Mouse (Mus musculus) brain, embryonic 14.5 days (tissue): ENCODE measurements at regions not wholly inside any gene's neighbourhood (a gene's known extent, or its start where the extent isn't known, plus 50 kb on each side); places are given as distances from the start of the nearest gene placed in this dataset.

Experiments used
- CTCF ChIP-seq: fragments of 200-500 bp; IDR thresholded peaks from 2 replicates; pipeline ENCODE4 v1.5.1; 2012; ENCODE audit warnings: inconsistent platforms, mild to moderate bottlenecking, moderate library complexity, borderline replicate concordance; ENCODE audit not compliant: insufficient read depth, insufficient read length; ENCODE audit errors: extremely low read depth
- POLR2A ChIP-seq: fragments of 200-500 bp; IDR thresholded peaks from 2 replicates; pipeline ENCODE4 v1.6.1; 2012; ENCODE audit warnings: mild to moderate bottlenecking, inconsistent platforms, borderline replicate concordance; ENCODE audit not compliant: poor library complexity, insufficient read depth, insufficient read length, severe bottlenecking; ENCODE audit errors: extremely low read depth

DNA sequence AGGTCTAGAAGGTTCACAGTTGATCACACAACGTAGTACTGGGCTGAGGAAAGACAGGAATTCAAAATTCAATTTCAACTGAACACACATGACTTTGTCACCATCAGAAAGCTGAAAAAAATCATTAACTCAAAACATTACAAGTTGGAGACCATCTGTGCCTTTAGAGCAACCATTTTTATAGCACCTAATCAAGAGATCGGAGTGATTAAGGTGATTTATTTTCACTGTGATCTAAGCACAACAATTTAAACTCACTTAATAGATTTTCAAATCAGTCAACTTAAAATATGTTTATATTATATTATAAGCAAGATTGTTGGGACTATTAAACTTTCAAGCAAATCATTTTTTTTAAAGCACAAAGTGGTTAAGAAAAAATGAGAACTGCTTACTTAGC is 165.7 kb downstream of the Tgfb2 start:
- TF ChIP-seq CTCF, result no peak
- TF ChIP-seq POLR2A, result no peak
